Mouse (Mus musculus): ENCODE measurements around the gene Ldhb. TPM values are rescaled to one million over a fixed set of nuclear protein-coding genes. Genes with fewer than 3 reads are reported as not detected.
A peak's percentile ranks its signal among the peaks of the same experiment; 100 is the strongest.
"Not testable (repeated sequence)": the region's sequence is repeated elsewhere in the genome, so short reads cannot be mapped to it uniquely, and the experiment has no call there.

The Ldhb gene
- total RNA-seq, 2 experiments from 2014 or later: 466 to 479 TPM

GRCm38 (mm10) chr6:142521591-142522110, 13.9 kb upstream of the Ldhb start:
- intact Hi-C loops (cut with DNase I): no loop called here
- no peak for DNase-seq (ENCODE audit: extremely low spot score in 1 of 2, low spot score in 2 of 2)

GRCm38 (mm10) chr6:142519110-142519509, 11.4 kb upstream of the Ldhb start:
- no peak for DNase-seq (ENCODE audit: extremely low spot score in 1 of 2, low spot score in 2 of 2)
- intact Hi-C loops (cut with DNase I): no loop called here

- intact Hi-C loops (cut with DNase I); DNase-seq (ENCODE audit: extremely low spot score in 1 of 2, low spot score in 2 of 2): not testable (repeated sequence)
Observed at GRCm38 (mm10) chr6:142515379-142515778, 7.6 kb upstream of the Ldhb start.

- intact Hi-C loops (cut with DNase I): no loop called here
- DNase-seq (ENCODE audit: extremely low spot score in 1 of 2, low spot score in 2 of 2): peak; percentile 57 to 73
Observed at GRCm38 (mm10) chr6:142514912-142515311, 7.2 kb upstream of the Ldhb start.

DNA sequence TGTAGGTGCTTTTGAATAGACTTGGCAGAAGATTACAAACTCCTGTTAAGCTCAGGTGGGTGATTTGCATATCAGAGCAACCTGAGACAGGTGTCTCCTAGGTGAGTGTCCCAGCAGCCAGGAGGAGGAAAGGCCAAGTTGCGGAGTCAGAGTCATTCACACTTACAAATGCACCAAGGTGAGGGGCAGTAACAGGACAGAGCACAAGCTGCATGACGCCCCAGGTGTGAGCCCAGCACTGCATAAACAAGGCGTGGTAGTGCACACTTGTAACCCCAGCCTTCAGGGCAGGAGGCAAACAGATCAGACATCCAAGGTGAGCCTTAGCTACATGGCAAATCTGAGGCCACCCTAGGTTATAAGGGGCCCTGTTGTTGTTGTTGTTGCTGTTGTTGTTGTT, 5.1 kb upstream of the Ldhb start:
- intact Hi-C loops (cut with DNase I): no loop called here
- DNase-seq (ENCODE audit: extremely low spot score in 1 of 2, low spot score in 2 of 2): no peak

- no peak for DNase-seq (ENCODE audit: extremely low spot score in 1 of 2, low spot score in 2 of 2)
- intact Hi-C loops (cut with DNase I): no loop called here
Observed at GRCm38 (mm10) chr6:142511516-142512135, 3.9 kb upstream of the Ldhb start.

DNA sequence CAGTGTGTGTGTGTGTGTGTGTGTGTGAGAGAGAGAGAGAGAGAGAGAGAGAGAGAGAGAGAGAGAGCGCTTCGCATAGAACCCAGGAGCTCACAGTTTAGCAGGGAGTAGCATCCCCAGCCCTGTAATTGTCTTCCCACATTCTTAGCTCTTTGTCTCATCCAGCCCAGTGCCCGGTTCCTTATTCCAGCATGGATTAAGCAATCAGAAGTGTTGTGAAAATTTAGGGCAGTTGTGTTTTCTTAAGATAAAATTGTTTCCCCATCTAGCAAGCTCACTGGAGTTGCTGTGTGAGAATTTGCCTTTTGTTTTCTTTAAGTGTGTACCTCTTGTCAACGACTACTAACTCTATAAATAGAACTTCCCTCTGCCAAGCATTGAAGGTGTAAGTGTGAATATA, 906 bp upstream of the Ldhb start:
- intact Hi-C loops (cut with DNase I): loop anchor here (5.0 kb wide), 1 partner anchor 121 kb away; the partner anchor contains the start of genes Golt1b and Recql
- DNase-seq (ENCODE audit: extremely low spot score in 1 of 2, low spot score in 2 of 2): no peak

GRCm38 (mm10) chr6:142507033-142507784, 548 bp downstream of the Ldhb start:
- intact Hi-C loops (cut with DNase I): loop anchor here (5.0 kb wide), 1 partner anchor 120 kb away; the partner anchor contains the start of genes Golt1b and Recql

DNA sequence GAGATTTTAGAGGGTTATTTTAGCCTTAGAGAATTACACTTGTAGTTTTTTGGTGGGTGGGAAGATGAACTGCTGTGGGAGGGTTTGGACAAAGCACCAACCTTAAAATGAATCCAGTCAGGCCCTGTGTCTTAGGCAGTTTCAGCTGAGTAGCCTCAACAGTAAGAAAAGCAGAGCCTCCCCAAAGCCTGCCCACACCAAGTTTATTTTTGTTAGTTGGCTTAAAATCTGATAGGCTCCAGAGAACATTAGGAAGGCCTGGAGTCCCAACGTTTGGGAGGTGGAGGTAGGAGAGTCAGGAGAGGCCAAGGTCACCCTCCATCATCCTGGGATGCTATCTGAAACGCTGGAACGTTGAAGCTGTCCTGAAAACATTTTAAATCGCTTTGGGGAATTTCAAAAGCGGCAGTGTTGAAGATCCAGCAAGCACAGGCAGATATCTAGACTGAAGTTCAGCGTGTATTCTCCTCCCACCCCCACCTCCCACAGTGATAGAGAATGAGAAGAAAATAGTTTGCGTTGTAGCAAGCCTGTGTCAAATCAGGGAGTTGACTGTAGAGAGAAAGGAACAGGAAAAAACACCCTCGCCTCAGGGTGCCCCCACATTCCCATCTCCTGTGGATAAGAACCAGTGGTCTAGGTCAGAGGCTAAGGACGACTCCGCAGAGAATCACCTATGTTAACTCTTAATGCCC, 1.3 kb downstream of the Ldhb start:
- DNase-seq (ENCODE audit: extremely low spot score in 1 of 2, low spot score in 2 of 2): no peak
- intact Hi-C loops (cut with DNase I): loop anchor here (5.0 kb wide), 1 partner anchor 119 kb away; the partner anchor contains the start of genes Golt1b and Recql

More at GRCm38 (mm10) chr6:142507033-142507784, 548 bp downstream of the Ldhb start:
- DNase-seq (ENCODE audit: extremely low spot score in 1 of 2, low spot score in 2 of 2): peak in 1 of 2 experiments; percentile 25

- intact Hi-C loops (cut with DNase I): loop anchor here (5.0 kb wide), 1 partner anchor 141 kb away; no protein-coding TSS in a partner anchor
- DNase-seq (ENCODE audit: extremely low spot score in 1 of 2, low spot score in 2 of 2): no peak
Observed at GRCm38 (mm10) chr6:142503601-142504000, 4.2 kb downstream of the Ldhb start.

DNA sequence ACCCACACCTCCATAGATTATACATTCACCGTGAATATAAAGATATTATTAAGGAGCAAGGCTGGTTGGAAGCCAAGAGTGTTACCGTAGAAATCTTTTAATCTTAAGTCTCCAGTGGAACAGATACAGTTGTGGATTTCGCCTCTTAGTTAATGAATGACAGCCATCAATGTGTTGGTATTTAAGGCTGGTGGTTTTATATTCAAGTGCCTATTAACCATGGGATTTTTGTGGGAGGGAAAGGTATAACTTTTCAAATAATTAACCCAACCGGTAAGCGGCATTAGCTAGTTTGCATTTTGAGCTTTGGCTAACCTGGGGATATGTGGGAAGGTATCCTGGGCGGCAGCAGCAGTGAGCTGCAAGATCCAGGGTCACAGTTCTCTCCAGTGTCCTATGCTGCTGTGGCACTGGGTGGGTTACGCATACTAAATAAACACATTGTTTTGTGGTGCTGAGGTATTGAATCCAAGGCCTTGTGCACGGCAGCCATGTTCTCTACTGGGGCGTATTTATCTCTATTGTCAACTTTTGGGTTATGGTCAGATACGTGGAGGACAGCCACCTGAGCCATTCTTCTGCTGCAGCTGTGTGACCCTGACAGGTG, 5.1 kb downstream of the Ldhb start:
- intact Hi-C loops (cut with DNase I): loop anchor here (5.0 kb wide), 1 partner anchor 140 kb away; no protein-coding TSS in a partner anchor
- no peak for DNase-seq (ENCODE audit: extremely low spot score in 1 of 2, low spot score in 2 of 2)

DNA sequence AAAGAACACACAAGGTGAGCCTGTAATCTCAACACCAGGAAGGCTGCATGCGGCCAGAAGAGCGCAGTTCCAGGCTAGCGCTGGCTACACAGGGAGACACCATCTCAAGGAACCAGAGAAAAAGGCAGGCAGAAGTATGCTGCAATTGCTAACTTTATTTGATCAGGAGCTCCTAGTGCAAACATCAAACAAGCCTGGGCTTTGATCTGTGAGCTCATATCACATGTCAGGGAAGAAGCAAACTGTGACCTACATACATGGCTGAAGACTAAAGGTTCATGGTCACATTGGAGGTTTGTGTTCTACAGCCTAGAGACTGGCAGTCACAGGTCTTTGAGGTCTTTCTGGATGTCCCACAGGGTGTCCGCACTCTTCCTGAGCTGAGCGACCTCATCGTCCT, 17.6 kb downstream of the Ldhb start:
- DNase-seq (ENCODE audit: extremely low spot score in 1 of 2, low spot score in 2 of 2); intact Hi-C loops (cut with DNase I): not testable (repeated sequence)

- intact Hi-C loops (cut with DNase I): loop anchor here (5.0 kb wide), 1 partner anchor 125 kb away; no protein-coding TSS in a partner anchor
- DNase-seq (ENCODE audit: extremely low spot score in 1 of 2, low spot score in 2 of 2): no peak
Observed at GRCm38 (mm10) chr6:142487638-142488037, 20.1 kb downstream of the Ldhb start.

DNA sequence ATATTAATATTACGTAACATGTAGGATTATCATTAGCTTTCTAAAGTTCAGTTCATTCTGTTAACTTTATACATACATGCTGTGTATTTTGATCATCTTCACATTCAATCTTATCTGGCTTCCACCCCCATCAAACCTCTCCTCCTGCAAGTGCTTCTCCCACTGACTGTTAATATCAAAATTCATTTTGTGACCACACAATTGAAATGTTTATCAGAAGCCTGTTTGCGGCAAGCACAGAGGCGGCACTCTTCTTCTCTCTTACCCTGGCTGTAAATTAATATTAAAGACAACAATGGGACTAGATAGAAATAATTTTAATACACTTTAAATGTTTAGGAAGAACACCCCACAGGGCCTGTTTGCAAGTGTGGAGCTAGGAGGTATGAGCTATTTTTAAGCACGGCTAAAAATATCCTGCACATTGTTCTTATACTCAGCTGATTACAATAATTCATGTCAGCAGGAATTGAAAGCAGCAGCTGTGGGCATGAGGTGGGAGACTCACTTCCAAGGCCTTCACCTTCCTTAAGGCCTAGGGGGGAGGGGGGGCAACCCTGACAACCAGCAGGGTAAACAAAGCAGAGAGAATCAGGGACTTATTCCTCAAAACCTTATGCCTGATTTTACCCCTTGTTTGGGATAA, 22.2 kb downstream of the Ldhb start:
- intact Hi-C loops (cut with DNase I): loop anchor here (5.0 kb wide), 1 partner anchor 123 kb away; no protein-coding TSS in a partner anchor
- DNase-seq (ENCODE audit: extremely low spot score in 1 of 2, low spot score in 2 of 2): no peak

DNA sequence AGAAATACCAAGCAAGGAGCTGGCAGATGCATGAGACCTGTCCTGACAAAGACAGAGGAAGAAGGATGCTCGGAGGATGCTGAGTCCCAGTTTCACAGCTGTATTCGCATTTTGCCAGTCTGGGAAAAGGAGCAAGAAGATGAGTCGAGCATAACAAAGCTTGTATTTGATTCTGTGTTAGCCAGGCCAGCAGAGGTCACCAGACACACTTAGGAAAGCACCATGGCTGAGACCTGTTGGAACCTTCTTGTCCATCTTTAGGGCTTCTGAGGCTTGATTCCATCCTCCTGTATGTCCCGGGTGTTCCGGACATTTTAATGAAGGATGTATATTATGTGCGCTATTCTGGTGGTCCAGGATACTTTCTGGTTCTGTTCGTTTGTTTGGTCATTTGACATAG, 30.5 kb downstream of the Ldhb start:
- no peak for DNase-seq (ENCODE audit: extremely low spot score in 1 of 2, low spot score in 2 of 2)
- intact Hi-C loops (cut with DNase I): no loop called here

GRCm38 (mm10) chr6:142472801-142473203, 35.0 kb downstream of the Ldhb start, which contains the start of gene Gys2:
Gene Gys2 (minus strand): TSS chr6:142473109.
- intact Hi-C loops (cut with DNase I): no loop called here
- no peak for DNase-seq (ENCODE audit: extremely low spot score in 1 of 2, low spot score in 2 of 2)

DNA sequence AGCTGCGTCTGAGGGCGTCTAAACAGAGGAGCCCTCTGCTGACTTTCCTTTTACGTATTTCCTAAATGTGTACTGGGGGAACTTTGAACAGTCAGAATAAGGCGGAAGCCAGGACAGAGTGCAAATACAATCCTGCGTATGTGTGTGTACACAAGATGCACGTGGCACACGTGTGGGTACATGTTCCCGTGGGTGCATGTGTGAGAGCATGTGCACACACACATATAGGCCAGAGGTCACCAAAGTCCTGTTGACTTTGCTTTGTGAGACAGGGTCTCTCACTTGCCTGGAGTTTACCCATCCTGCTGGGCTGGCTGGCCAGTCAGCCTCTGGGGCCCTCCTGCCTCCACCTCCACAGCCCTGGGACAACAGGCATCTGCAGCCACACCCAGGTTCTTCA, 36.6 kb downstream of the Ldhb start:
- intact Hi-C loops (cut with DNase I): no loop called here
- no peak for DNase-seq (ENCODE audit: extremely low spot score in 1 of 2, low spot score in 2 of 2)

- no peak for DNase-seq (ENCODE audit: extremely low spot score in 1 of 2, low spot score in 2 of 2)
- intact Hi-C loops (cut with DNase I): no loop called here
Observed at GRCm38 (mm10) chr6:142469602-142470001, 38.2 kb downstream of the Ldhb start.
